Mouse (Mus musculus) CH12.LX (cell line): ENCODE data around the gene Pcx. TPM values are rescaled to one million over a fixed set of nuclear protein-coding genes. Genes with fewer than 3 reads are reported as not detected.

Source experiments
- DNase-seq: peaks from one replicate; pipeline ENCODE4 v3.0.0-alpha.2; 2013; ENCODE audit errors: extremely low read depth
- H3K27ac ChIP-seq: 2 replicates; pipeline ENCODE4 v1.5.1; 2012; ENCODE audit warnings: low read depth, mild to moderate bottlenecking, control low read depth, moderate library complexity; ENCODE audit not compliant: insufficient read depth
- H3K27me3 ChIP-seq: replicated peaks from 2 replicates; pipeline ENCODE3; 2012; ENCODE audit warnings: inconsistent platforms
- H3K36me3 ChIP-seq, 2 experiments: replicated peaks in 1 of 2; 2 replicates each; pipeline versions ENCODE3 to v1.6.1; 2012; ENCODE audit warnings: inconsistent platforms in 1 of 2, low read length in 1 of 2, mild to moderate bottlenecking in 1 of 2, mixed read lengths in 1 of 2, moderate library complexity in 1 of 2; ENCODE audit not compliant: control insufficient read depth in 1 of 2, insufficient read depth in 1 of 2
- H3K4me1 ChIP-seq, 2 experiments: 2 replicates each; pipeline ENCODE4 v1.6.1; 2012; ENCODE audit warnings: inconsistent platforms in 1 of 2, moderate library complexity in 1 of 2; ENCODE audit not compliant: insufficient read depth in 2 of 2, control insufficient read depth in 1 of 2
- H3K4me2 ChIP-seq: 2 replicates; pipeline ENCODE4 v1.6.1; 2012; ENCODE audit warnings: low read depth, mild to moderate bottlenecking, control low read depth; ENCODE audit not compliant: poor library complexity, insufficient read depth, severe bottlenecking
- H3K4me3 ChIP-seq, 3 experiments: fragments of 150-350 bp in 1 of 3; sonication (generic) in 1 of 3; replicated peaks in 1 of 3; 2 replicates each; pipeline versions ENCODE3 to v1.5.1; 2011 to 2012; ENCODE audit warnings: low read depth in 2 of 3, low read length in 2 of 3, mild to moderate bottlenecking in 2 of 3, moderate library complexity in 2 of 3, control low read depth in 1 of 3, improper control_type of control experiment in 1 of 3, inconsistent platforms in 1 of 3, mixed read lengths in 1 of 3; ENCODE audit not compliant: poor library complexity in 1 of 3
- H3K79me2 ChIP-seq: replicated peaks from 2 replicates; pipeline ENCODE4 v1.6.1; 2012; ENCODE audit warnings: mild to moderate bottlenecking, moderate library complexity; ENCODE audit not compliant: control insufficient read depth, poor library complexity, insufficient read depth, severe bottlenecking; ENCODE audit errors: extremely low read depth
- H3K9ac ChIP-seq: 2 replicates; pipeline ENCODE4 v1.6.1; 2012; ENCODE audit warnings: low read depth, mild to moderate bottlenecking, control low read depth, moderate library complexity; ENCODE audit not compliant: insufficient read depth
- H3K9me3 ChIP-seq: replicated peaks from 2 replicates; pipeline ENCODE3; 2012; ENCODE audit warnings: low read length, inconsistent platforms, mixed read lengths
- BHLHE40 ChIP-seq: IDR thresholded peaks from 2 replicates; pipeline ENCODE4 v1.6.1; 2011; ENCODE audit warnings: mild to moderate bottlenecking, low read depth, low read length, improper control_type of control experiment
- CHD1 ChIP-seq: IDR thresholded peaks from 2 replicates; pipeline ENCODE4 v1.6.1; 2012; ENCODE audit warnings: low read depth, low read length, improper control_type of control experiment, inconsistent platforms
- CTCF ChIP-seq, 2 experiments: IDR thresholded peaks in 1 of 2; conservative IDR thresholded peaks in 1 of 2; 2 replicates each; pipeline ENCODE4 v1.5.1; 2011 to 2012; ENCODE audit warnings: low read depth in 2 of 2, low read length in 2 of 2, improper control_type of control experiment in 1 of 2, inconsistent platforms in 1 of 2, mild to moderate bottlenecking in 1 of 2, moderate library complexity in 1 of 2
- EP300 ChIP-seq: IDR thresholded peaks from 2 replicates; pipeline ENCODE4 v1.6.1; 2011; ENCODE audit warnings: low read length, improper control_type of control experiment
- GABPA ChIP-seq: IDR thresholded peaks from 2 replicates; pipeline ENCODE4 v1.6.1; 2012; ENCODE audit warnings: low read depth, low read length, improper control_type of control experiment, inconsistent platforms; ENCODE audit not compliant: insufficient replicate concordance
- HCFC1 ChIP-seq: IDR thresholded peaks from 2 replicates; pipeline ENCODE4 v1.6.1; 2012; ENCODE audit warnings: low read depth, mild to moderate bottlenecking, inconsistent platforms, low read length, improper control_type of control experiment
- IRF4 ChIP-seq: IDR thresholded peaks from 2 replicates; pipeline ENCODE4 v1.6.1; 2014; ENCODE audit warnings: low read depth, mild to moderate bottlenecking, inconsistent platforms, low read length, improper control_type of control experiment
- JUN ChIP-seq: IDR thresholded peaks from 2 replicates; pipeline ENCODE4 v1.6.1; 2011; ENCODE audit warnings: low read depth, mild to moderate bottlenecking, low read length, improper control_type of control experiment, moderate library complexity; ENCODE audit not compliant: insufficient read depth
- JUND ChIP-seq: conservative IDR thresholded peaks from 2 replicates; pipeline ENCODE4 v1.6.1; 2011; ENCODE audit warnings: low read depth, low read length, improper control_type of control experiment
- KAT2A ChIP-seq: IDR thresholded peaks from 2 replicates; pipeline ENCODE4 v1.6.1; 2012; ENCODE audit warnings: low read length, improper control_type of control experiment, inconsistent platforms; ENCODE audit not compliant: insufficient replicate concordance
- MAX ChIP-seq: IDR thresholded peaks from 2 replicates; pipeline ENCODE4 v1.6.1; 2011; ENCODE audit warnings: low read length, improper control_type of control experiment
- MYC ChIP-seq: IDR thresholded peaks from 2 replicates; pipeline ENCODE4 v1.6.1; 2011; ENCODE audit warnings: low read depth, mild to moderate bottlenecking, improper control_type of control experiment, low read length
- NELFE ChIP-seq: IDR thresholded peaks from 2 replicates; pipeline ENCODE4 v1.6.1; 2011; ENCODE audit warnings: low read depth, low read length, improper control_type of control experiment
- NRF1 ChIP-seq: IDR thresholded peaks from 2 replicates; pipeline ENCODE4 v1.6.1; 2014; ENCODE audit warnings: low read depth, mild to moderate bottlenecking, inconsistent platforms, low read length, improper control_type of control experiment, moderate library complexity
- PAX5 ChIP-seq: IDR thresholded peaks from 2 replicates; pipeline ENCODE4 v1.6.1; 2012; ENCODE audit warnings: low read length, inconsistent platforms, mixed read lengths
- POLR2A ChIP-seq: IDR thresholded peaks from 2 replicates; pipeline ENCODE4 v1.6.1; 2011; ENCODE audit warnings: low read depth, mild to moderate bottlenecking, improper control_type of control experiment, low read length
- POLR2AphosphoS2 ChIP-seq: IDR thresholded peaks from 2 replicates; pipeline ENCODE4 v1.6.1; 2011; ENCODE audit warnings: low read depth, low read length, improper control_type of control experiment
- RAD21 ChIP-seq: IDR thresholded peaks from 2 replicates; pipeline ENCODE4 v1.6.1; 2011; ENCODE audit warnings: low read depth, mild to moderate bottlenecking, low read length, improper control_type of control experiment, moderate library complexity
- RCOR1 ChIP-seq: conservative IDR thresholded peaks from 2 replicates; pipeline ENCODE4 v1.6.1; 2012; ENCODE audit warnings: low read depth, mild to moderate bottlenecking, inconsistent platforms, low read length, improper control_type of control experiment
- SIN3A ChIP-seq: IDR thresholded peaks from 2 replicates; pipeline ENCODE4 v1.6.1; 2012; ENCODE audit warnings: low read length, improper control_type of control experiment, inconsistent platforms
- SMC3 ChIP-seq: IDR thresholded peaks from 2 replicates; pipeline ENCODE4 v1.6.1; 2011; ENCODE audit warnings: low read depth, low read length, improper control_type of control experiment
- USF1 ChIP-seq: IDR thresholded peaks from 2 replicates; pipeline ENCODE4 v1.6.1; 2014; ENCODE audit warnings: low read depth, mild to moderate bottlenecking, inconsistent platforms, low read length, improper control_type of control experiment
- USF2 ChIP-seq: conservative IDR thresholded peaks from 2 replicates; pipeline ENCODE4 v1.6.1; 2011; ENCODE audit warnings: low read depth, low read length, improper control_type of control experiment
- ZC3H11A ChIP-seq: IDR thresholded peaks from 2 replicates; pipeline ENCODE4 v1.6.1; 2012; ENCODE audit warnings: low read depth, mild to moderate bottlenecking, inconsistent platforms, low read length, improper control_type of control experiment
- ZKSCAN1 ChIP-seq: IDR thresholded peaks from 2 replicates; pipeline ENCODE4 v1.6.1; 2012; ENCODE audit warnings: low read depth, inconsistent platforms, low read length, improper control_type of control experiment, borderline replicate concordance
- dilution Hi-C: fragments of 300-500 bp; cut with MboI; formaldehyde crosslinking; loops from 2 replicates; pipeline ENCODE4 v1.14.3; 2020; ENCODE audit warnings: low sequenced_read_pairs; ENCODE audit not compliant: extremely low pct_unique_long_range_greater_than_20kb, extremely low pct_ligation_motif_present
- in situ Hi-C: fragments of 300-500 bp; cut with MboI; formaldehyde crosslinking; loops from 3 replicates; pipeline ENCODE4 v1.14.3; 2019; ENCODE audit warnings: low sequenced_read_pairs, low pct_ligation_motif_present, low pct_unique_long_range_greater_than_20kb, mixed read lengths
- polyA plus RNA-seq: library from polyadenylated mRNA; unstranded; fragments of >175 nt; gene quantifications from 2 replicates; pipeline ENCODE4 v1.2.1, GENCODE M21; 2012; ENCODE audit warnings: low read depth; ENCODE audit not compliant: insufficient read length
- total RNA-seq, 2 experiments: library from RNA; depleted of rRNA; stranded (reverse); fragments of 300-350 nt in 1 of 2; fragments of >200 nt in 1 of 2; gene quantifications; 2 replicates each; pipeline ENCODE4 v1.2.3; 2012 to 2014

Gene Pcx
- total and polyA plus RNA-seq, 3 experiments, result 7.7 to 14.2 (median 10.7) TPM

DNA sequence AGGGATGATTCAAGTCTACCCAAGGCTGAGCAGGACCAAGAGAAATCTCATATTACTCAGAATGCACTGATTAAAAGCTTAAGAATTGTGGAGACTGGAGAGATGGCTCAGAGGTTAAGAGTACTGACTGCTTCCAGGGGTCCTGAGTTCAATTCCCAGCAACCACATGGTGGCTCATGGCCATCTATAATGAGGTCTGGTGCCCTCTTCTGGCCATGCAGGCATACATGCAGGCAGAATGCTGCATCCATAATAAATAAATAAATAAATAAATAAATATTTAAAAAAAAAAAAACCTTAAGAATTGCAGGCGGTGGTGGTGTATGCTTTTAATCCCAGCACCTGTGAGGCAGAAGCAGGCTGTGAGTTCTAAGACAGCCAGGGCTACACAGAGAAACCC, 63.0 kb downstream of the Pcx start:
- Histone ChIP-seq H3K4me2 (no peak overlapping the region), H3K27ac (no peak overlapping the region), H3K9ac (no peak overlapping the region), H3K36me3 (no peaks in the 10 kb centered on the region), H3K27me3 (no peaks in the 10 kb centered on the region), H3K79me2 (no peaks in the 10 kb centered on the region), H3K4me3 (no peak overlapping the region), H3K9me3 (no peaks in the 10 kb centered on the region), H3K4me1 (no peaks in the 10 kb centered on the region)
- peak; percentile 11 for DNase-seq
- in situ Hi-C loops, result no loop called here
- dilution Hi-C loops, result no loop called here
- TF ChIP-seq SMC3 (peak; percentile 27; the same call in 1 of the 2 replicates), POLR2AphosphoS2 (no peak), EP300 (no peak), ZC3H11A (no peak), USF1 (no peak), SIN3A (no peak), CTCF (conservative IDR thresholded peaks at IDR 0.05 in 1 of 2, IDR thresholded peaks at IDR 0.05 in 1 of 2; ENCODE audit: low read depth in 2 of 2, low read length in 2 of 2) (peak in 1 of 2 experiments; percentile 41; a peak in 2 of 4 replicates), CHD1 (no peak)

DNA sequence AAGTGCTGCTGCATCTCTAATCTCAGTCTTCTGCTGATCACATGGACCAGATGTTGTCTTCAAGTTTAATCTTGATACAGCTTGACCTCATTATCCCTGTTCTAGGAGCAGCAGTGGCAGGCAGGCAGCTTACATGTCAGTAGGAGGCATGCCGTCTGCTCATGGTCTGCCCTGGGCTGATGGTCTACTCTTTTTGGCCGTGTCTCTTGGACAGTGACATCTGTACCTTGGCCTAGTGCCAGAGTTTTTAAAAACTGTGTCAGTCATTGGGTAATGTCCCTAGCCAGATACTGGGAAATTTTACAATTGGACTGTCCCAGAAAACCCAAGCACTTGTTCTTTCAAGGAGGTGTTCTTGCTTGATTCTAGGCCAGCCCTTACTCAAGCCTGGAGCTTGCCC, 68.5 kb downstream of the Pcx start:
- Histone ChIP-seq H3K9ac (no peak overlapping the region), H3K79me2 (no peaks in the 10 kb centered on the region), H3K36me3 (no peaks in the 10 kb centered on the region), H3K4me2 (no peak overlapping the region), H3K27me3 (no peaks in the 10 kb centered on the region), H3K27ac (no peak overlapping the region), H3K4me3 (no peak overlapping the region), H3K9me3 (no peaks in the 10 kb centered on the region), H3K4me1 (no peaks in the 10 kb centered on the region)
- DNase-seq, result no peak
- in situ Hi-C loops, result no loop called here
- TF ChIP-seq NRF1 (no peak), RCOR1 (no peak), MAX (no peak), KAT2A (no peak), POLR2A (no peak), HCFC1 (no peak), CHD1 (no peak), EP300 (no peak), NELFE (no peak)
- dilution Hi-C loops, result no loop called here

DNA sequence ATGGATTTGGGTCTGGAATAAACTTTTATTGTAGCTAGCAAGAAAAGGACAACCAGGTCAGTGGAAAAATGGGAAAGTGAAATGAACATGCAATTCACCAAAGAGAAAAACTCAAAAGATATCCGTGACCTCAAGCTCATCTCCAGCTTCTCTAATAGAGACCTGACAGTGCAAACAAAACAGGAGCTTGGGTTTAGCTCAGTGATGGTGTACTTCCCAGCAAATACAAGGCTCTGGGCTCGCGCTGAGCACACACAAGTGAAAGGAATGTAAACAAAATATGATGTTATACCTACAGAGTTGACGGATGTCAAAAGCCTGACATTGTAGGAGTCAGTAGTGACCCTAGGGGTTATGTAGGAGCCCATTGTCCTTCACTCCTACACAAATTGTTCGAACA, 69.0 kb downstream of the Pcx start:
- TF ChIP-seq RAD21 (no peak), NRF1 (no peak), BHLHE40 (no peak), JUN (no peak), USF2 (no peak), HCFC1 (no peak), PAX5 (no peak), MAX (no peak), JUND (no peak), USF1 (no peak), IRF4 (no peak), CHD1 (no peak), ZKSCAN1 (no peak), ZC3H11A (no peak), MYC (no peak), POLR2A (no peak), KAT2A (no peak), SIN3A (no peak), GABPA (no peak)
- TF ChIP-seq, all 38 proteins: peak for 0
- Histone ChIP-seq H3K79me2 (no peaks in the 10 kb centered on the region), H3K9ac (no peak overlapping the region), H3K4me3 (no peak overlapping the region), H3K36me3 (no peaks in the 10 kb centered on the region), H3K4me2 (no peak overlapping the region), H3K4me1 (no peaks in the 10 kb centered on the region), H3K27me3 (no peaks in the 10 kb centered on the region), H3K27ac (no peak overlapping the region), H3K9me3 (no peaks in the 10 kb centered on the region)
- no peak for DNase-seq
- dilution Hi-C loops (no loop called here), in situ Hi-C loops (no loop called here)
